Mouse (Mus musculus): Measurements from ENCODE around the gene Narfl. TPM values are rescaled to one million over a fixed set of nuclear protein-coding genes. Genes with fewer than 3 reads are reported as not detected.
"Not testable (repeated sequence)": the region's sequence is repeated elsewhere in the genome, so short reads cannot be mapped to it uniquely, and the experiment has no call there.

Gene Narfl
- polyA plus RNA-seq, 1 experiment from 2014 or later, result 27.3 TPM

DNA sequence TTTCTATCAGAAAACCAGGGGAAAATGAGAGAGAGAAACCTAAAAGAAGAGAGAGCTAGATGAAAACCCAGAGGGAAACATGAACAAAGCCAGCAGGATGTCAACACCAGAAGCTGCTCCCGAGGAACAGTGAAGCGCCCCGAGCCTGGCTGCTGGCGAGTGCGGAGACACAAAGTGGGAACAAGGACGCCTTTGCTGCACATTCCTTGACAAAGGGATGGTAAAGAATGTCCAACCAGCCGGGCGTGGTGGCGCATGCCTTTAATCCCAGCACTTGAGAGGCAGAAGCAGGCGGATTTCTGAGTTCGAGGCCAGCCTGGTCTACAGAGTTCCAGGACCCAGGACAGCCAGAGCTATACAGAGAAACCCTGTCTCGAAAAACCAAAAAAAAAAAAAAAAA, 32.1 kb upstream of the Narfl start:
- not testable (repeated sequence) for ATAC-seq (ENCODE audit: low FRiP score, low TSS enrichment); H3K9me3 ChIP-seq (ENCODE audit: control insufficient read depth, low read length)
- WGBS, result 82% methylated on average over 12 of the region's 12 CpGs

DNA sequence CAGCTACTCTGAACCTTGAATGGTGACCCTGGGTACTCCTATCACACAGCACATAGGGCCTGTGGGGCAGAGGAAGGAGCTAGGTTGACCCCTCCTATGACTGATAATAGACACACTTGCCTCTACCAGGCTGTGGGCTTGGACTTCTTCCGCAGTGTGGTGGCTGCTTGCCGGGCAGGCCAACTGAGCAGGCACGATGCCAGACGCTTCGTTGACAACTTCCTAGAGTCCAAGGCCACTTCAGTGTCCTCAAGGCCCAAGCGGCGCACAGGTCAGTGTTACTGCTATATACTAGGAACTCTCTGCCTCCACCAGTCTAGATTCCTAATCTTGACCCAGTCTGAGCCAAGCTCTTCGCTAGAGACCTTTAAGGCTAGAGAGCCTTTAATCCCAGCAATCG, 29.7 kb upstream of the Narfl start:
- ATAC-seq (ENCODE audit: low FRiP score, low TSS enrichment), result no peak
- Histone ChIP-seq H3K9ac (ENCODE audit: low read depth, low read length) (no peak overlapping the region), H3K4me2 (replicated peaks; ENCODE audit: low read depth, low read length) (no peak overlapping the region), H3K4me1 (ENCODE audit: control insufficient read depth, insufficient read depth, low read length) (no peaks in the 10 kb centered on the region), H3K27me3 (ENCODE audit: control insufficient read depth, insufficient read depth, low read length) (no peaks in the 10 kb centered on the region), H3K9me3 (ENCODE audit: control insufficient read depth, low read length) (no peaks in the 10 kb centered on the region), H3K36me3 (ENCODE audit: control insufficient read depth, insufficient read depth, low read length) (no peaks in the 10 kb centered on the region), H3K27ac (ENCODE audit: low read depth, low read length) (no peak overlapping the region), H3K4me3 (ENCODE audit: low read length) (no peak overlapping the region)
- WGBS, result 92% methylated on average over 9 of the region's 9 CpGs

More for the DNA sequence above, 32.1 kb upstream of the Narfl start:
- not testable (repeated sequence) for H3K4me2 ChIP-seq (replicated peaks; ENCODE audit: low read depth, low read length); H3K4me1 ChIP-seq (ENCODE audit: control insufficient read depth, insufficient read depth, low read length); H3K36me3 ChIP-seq (ENCODE audit: control insufficient read depth, insufficient read depth, low read length); H3K9ac ChIP-seq (ENCODE audit: low read depth, low read length); H3K27me3 ChIP-seq (ENCODE audit: control insufficient read depth, insufficient read depth, low read length); H3K27ac ChIP-seq (ENCODE audit: low read depth, low read length); H3K4me3 ChIP-seq (ENCODE audit: low read length)

DNA sequence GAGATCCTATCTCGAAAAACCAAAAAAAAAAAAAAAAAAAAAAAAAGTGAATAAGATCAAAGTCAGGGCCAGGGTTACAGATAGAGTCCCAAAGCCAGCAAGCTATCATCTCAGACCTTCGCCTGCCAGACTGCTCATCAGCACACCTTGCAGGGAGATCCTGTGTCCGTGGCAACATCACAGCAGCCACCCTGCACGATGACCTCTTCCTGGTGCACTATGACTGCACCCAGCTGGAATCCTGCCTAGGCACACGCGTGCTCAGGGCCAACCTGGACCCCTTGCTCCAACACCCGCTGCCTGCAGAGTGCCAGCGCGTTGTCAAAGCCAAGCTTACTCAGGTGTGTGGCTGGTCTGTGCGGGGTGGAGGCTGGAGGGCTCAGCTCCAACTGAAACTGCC, 29.3 kb upstream of the Narfl start:
- 83% methylated on average over 10 of the region's 10 CpGs for WGBS

DNA sequence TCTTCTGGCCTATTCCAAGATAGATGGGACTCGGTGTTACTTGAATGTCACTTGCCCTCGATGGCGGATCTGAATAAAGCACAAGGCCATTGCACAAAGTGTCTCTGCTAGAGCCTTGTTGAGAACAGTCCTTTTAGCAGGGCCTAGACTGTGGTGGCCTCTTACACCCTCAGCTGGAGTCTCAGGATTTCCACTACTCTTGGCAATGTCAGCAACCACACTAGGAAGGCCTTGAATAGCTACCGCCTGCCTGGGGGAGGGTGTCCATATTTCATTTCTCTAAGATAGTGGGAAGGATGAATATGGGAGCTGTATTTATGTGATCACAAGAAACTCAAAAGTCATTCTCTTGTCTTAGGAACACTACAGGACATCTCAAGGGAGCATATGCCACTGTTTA, 25.3 kb upstream of the Narfl start:
- Histone ChIP-seq H3K9ac (ENCODE audit: low read depth, low read length) (no peak overlapping the region), H3K9me3 (ENCODE audit: control insufficient read depth, low read length) (no peaks in the 10 kb centered on the region), H3K4me1 (ENCODE audit: control insufficient read depth, insufficient read depth, low read length) (no peaks in the 10 kb centered on the region), H3K36me3 (ENCODE audit: control insufficient read depth, insufficient read depth, low read length) (no peaks in the 10 kb centered on the region), H3K4me3 (ENCODE audit: low read length) (no peak overlapping the region), H3K4me2 (replicated peaks; ENCODE audit: low read depth, low read length) (no peak overlapping the region), H3K27me3 (ENCODE audit: control insufficient read depth, insufficient read depth, low read length) (no peaks in the 10 kb centered on the region), H3K27ac (ENCODE audit: low read depth, low read length) (no peak overlapping the region)
- 84% methylated on average over 4 of the region's 4 CpGs for WGBS
- ATAC-seq (ENCODE audit: low FRiP score, low TSS enrichment), result no peak

More for the DNA sequence above, 29.3 kb upstream of the Narfl start:
- Histone ChIP-seq H3K4me2 (replicated peaks; ENCODE audit: low read depth, low read length) (no peak overlapping the region), H3K9me3 (ENCODE audit: control insufficient read depth, low read length) (no peaks in the 10 kb centered on the region), H3K9ac (ENCODE audit: low read depth, low read length) (no peak overlapping the region), H3K36me3 (ENCODE audit: control insufficient read depth, insufficient read depth, low read length) (no peaks in the 10 kb centered on the region), H3K4me3 (ENCODE audit: low read length) (no peak overlapping the region), H3K27ac (ENCODE audit: low read depth, low read length) (no peak overlapping the region), H3K27me3 (ENCODE audit: control insufficient read depth, insufficient read depth, low read length) (no peaks in the 10 kb centered on the region), H3K4me1 (ENCODE audit: control insufficient read depth, insufficient read depth, low read length) (no peaks in the 10 kb centered on the region)
- ATAC-seq (ENCODE audit: low FRiP score, low TSS enrichment), result no peak

DNA sequence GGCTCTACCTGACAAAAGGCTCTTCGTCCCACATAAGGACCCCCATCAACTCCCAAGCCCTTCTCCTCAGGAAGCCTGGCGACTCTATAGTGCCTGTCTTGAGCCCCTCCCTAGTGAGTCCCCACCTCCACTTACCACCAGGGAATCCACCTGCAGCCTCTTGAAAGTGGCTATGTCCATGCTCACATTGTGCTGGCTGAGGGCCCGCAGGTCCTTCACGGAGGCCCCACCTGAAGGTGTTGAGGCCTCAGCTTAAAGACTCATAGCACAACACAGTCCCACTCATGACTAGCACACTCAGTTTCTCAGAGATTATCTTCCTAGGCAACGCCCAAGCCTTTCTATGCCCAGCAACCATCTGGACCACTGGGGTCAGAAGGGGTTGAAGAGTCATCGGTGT, 24.3 kb upstream of the Narfl start:
- Histone ChIP-seq H3K4me2 (replicated peaks; ENCODE audit: low read depth, low read length) (no peak overlapping the region), H3K9ac (ENCODE audit: low read depth, low read length) (no peak overlapping the region), H3K4me3 (ENCODE audit: low read length) (no peak overlapping the region), H3K36me3 (ENCODE audit: control insufficient read depth, insufficient read depth, low read length) (no peaks in the 10 kb centered on the region), H3K9me3 (ENCODE audit: control insufficient read depth, low read length) (no peaks in the 10 kb centered on the region), H3K27me3 (ENCODE audit: control insufficient read depth, insufficient read depth, low read length) (no peaks in the 10 kb centered on the region), H3K4me1 (ENCODE audit: control insufficient read depth, insufficient read depth, low read length) (no peaks in the 10 kb centered on the region), H3K27ac (ENCODE audit: low read depth, low read length) (no peak overlapping the region)
- ATAC-seq (ENCODE audit: low FRiP score, low TSS enrichment), result no peak
- WGBS, result 88% methylated on average over 6 of the region's 6 CpGs

DNA sequence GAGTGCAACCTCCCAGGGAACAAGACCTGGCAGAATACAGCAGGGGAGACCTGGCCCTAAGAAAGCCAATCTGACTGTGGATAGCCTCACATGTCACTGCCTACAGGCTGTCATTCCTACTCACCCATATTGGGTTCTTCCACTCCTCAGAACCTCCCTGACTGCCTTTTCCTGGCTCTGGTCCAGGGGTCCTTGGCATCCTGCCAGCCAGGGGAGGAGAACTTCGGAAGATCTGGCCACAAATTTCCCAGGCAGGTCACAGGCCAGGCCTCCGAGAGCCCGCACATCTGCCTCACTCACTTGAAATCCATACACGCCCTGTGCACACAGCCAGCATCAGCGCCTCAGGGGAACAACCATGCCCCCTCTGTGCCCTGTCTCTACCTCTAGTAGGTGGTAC, 22.1 kb upstream of the Narfl start:
- Histone ChIP-seq H3K4me3 (ENCODE audit: low read length) (no peak overlapping the region), H3K27me3 (ENCODE audit: control insufficient read depth, insufficient read depth, low read length) (no peaks in the 10 kb centered on the region), H3K36me3 (ENCODE audit: control insufficient read depth, insufficient read depth, low read length) (no peaks in the 10 kb centered on the region), H3K9ac (ENCODE audit: low read depth, low read length) (no peak overlapping the region), H3K27ac (ENCODE audit: low read depth, low read length) (no peak overlapping the region), H3K4me2 (replicated peaks; ENCODE audit: low read depth, low read length) (no peak overlapping the region), H3K4me1 (ENCODE audit: control insufficient read depth, insufficient read depth, low read length) (no peaks in the 10 kb centered on the region; the same call in 1 of the 2 replicates), H3K9me3 (ENCODE audit: control insufficient read depth, low read length) (no peaks in the 10 kb centered on the region)
- WGBS, result 34% methylated on average over 5 of the region's 5 CpGs
- ATAC-seq (ENCODE audit: low FRiP score, low TSS enrichment), result no peak

DNA sequence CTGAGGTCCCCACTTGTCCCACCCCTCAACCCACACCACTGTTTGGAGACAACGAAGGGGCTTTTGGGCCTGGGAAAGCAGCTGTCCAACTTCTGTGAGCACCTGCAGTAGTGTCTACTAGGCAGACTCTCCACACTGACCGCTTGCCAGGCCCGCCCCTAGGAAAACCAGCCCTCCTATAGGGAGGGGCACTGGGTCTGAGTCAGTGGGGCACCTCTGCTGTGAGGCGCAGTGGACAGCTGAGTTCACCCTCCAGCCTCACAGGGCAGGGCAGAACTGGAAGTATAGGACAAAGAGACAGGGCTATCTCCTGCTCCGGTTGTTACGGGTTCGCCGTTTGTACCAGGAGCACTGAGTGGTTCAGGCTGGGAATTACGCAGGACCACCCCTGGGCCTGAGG, 19.3 kb upstream of the Narfl start, which contains the start of gene Msln:
Msln (minus strand) TSS at position 138 of the 400 bp plus-strand sequence.
- Histone ChIP-seq H3K9ac (ENCODE audit: low read depth, low read length) (no peak within 1 kb of the TSS), H3K27me3 (ENCODE audit: control insufficient read depth, insufficient read depth, low read length) (no peaks in the 10 kb centered on the region), H3K4me2 (replicated peaks; ENCODE audit: low read depth, low read length) (no peak within 1 kb of the TSS), H3K4me3 (ENCODE audit: low read length) (no peak within 1 kb of the TSS), H3K9me3 (ENCODE audit: control insufficient read depth, low read length) (no peaks in the 10 kb centered on the region), H3K36me3 (ENCODE audit: control insufficient read depth, insufficient read depth, low read length) (no peaks in the 10 kb centered on the region), H3K27ac (ENCODE audit: low read depth, low read length) (no peak within 1 kb of the TSS), H3K4me1 (ENCODE audit: control insufficient read depth, insufficient read depth, low read length) (no peaks in the 10 kb centered on the region; the same call in 1 of the 2 replicates)
- WGBS, result 86% methylated on average over 9 of the region's 9 CpGs
- ATAC-seq (ENCODE audit: low FRiP score, low TSS enrichment), result no peak

DNA sequence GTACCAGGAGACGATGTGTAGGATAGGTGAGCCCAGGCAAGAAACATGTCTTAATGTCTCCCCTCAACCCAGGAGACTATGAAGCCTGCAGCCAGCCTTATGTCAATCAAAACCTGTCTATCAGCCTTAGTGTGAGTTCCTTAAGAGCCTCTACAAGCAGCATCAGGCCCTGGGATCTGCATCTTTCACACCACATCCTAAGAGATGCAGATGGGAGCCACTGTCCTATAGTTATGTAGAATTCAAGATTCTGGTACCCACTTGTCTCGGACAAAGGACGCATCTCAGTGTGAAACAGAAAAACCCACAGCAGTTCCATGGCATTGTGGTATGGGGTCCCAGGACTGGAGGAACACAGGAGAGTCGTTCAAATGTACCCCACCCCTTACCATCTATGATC, 18.5 kb upstream of the Narfl start:
- Histone ChIP-seq H3K9ac (ENCODE audit: low read depth, low read length) (no peak overlapping the region), H3K4me2 (replicated peaks; ENCODE audit: low read depth, low read length) (no peak overlapping the region), H3K9me3 (ENCODE audit: control insufficient read depth, low read length) (no peaks in the 10 kb centered on the region), H3K27ac (ENCODE audit: low read depth, low read length) (no peak overlapping the region), H3K4me3 (ENCODE audit: low read length) (no peak overlapping the region), H3K36me3 (ENCODE audit: control insufficient read depth, insufficient read depth, low read length) (no peaks in the 10 kb centered on the region), H3K27me3 (ENCODE audit: control insufficient read depth, insufficient read depth, low read length) (no peaks in the 10 kb centered on the region), H3K4me1 (ENCODE audit: control insufficient read depth, insufficient read depth, low read length) (no peaks in the 10 kb centered on the region; the same call in 1 of the 2 replicates)
- ATAC-seq (ENCODE audit: low FRiP score, low TSS enrichment), result no peak
- WGBS, result 87% methylated on average over 4 of the region's 4 CpGs

DNA sequence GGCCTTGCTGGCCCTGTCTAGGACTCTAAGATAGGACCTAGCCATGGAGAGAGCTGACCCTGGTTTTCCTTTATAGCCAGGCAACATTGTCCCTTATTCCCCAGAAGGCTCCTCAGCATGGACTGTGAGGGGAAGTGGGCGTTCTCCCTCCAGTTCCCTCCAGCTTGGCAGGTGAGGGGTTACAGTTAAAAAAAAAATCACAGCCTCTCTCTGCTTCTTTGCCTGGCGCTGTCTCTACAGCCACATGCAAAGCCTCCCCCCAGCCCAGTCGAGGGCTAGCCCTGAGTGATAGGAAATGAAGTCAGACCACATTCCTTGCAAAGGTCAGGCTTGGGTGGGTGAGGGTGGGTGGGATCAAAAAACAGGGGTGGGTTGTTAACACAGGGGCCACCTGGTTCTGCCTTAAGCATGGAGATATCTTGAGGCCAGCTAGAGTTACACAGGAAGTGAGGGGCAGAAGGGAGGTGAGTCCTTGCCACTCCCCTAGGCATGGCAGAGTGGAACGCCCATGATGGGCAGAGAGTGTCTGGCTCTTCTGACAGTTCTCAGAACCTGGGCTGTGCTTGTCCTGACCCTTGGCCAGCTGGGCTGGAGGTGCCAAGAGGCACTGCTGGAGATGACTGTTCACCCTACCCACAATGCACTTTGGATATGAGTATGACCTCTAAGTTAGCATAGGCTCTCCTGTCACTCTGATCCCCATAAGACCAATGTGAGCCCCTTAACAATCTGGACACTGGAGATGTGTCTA, 17.8 kb upstream of the Narfl start:
- Histone ChIP-seq H3K27me3 (ENCODE audit: control insufficient read depth, insufficient read depth, low read length) (no peaks in the 10 kb centered on the region), H3K9me3 (ENCODE audit: control insufficient read depth, low read length) (no peaks in the 10 kb centered on the region), H3K36me3 (ENCODE audit: control insufficient read depth, insufficient read depth, low read length) (no peaks in the 10 kb centered on the region), H3K4me3 (ENCODE audit: low read length) (no peak overlapping the region), H3K27ac (ENCODE audit: low read depth, low read length) (no peak overlapping the region), H3K4me1 (ENCODE audit: control insufficient read depth, insufficient read depth, low read length) (no peaks in the 10 kb centered on the region; the same call in 1 of the 2 replicates), H3K9ac (ENCODE audit: low read depth, low read length) (no peak overlapping the region), H3K4me2 (replicated peaks; ENCODE audit: low read depth, low read length) (no peak overlapping the region)
- WGBS, result 28% methylated on average over 4 of the region's 4 CpGs
- peak; percentile 58 for ATAC-seq (ENCODE audit: low FRiP score, low TSS enrichment)
